Mouse (Mus musculus) megakaryocyte, embryonic 14.5 days (primary cell): ENCODE results near the gene Thumpd2.

Experiments used
- FLI1 ChIP-seq: IDR thresholded peaks from 2 replicates; pipeline ENCODE4 v1.6.1; 2012; ENCODE audit warnings: low read length, inconsistent platforms, mixed read lengths
- GATA1 ChIP-seq: IDR thresholded peaks from 3 replicates; pipeline ENCODE4 v1.6.1; 2012; ENCODE audit warnings: mixed read lengths, low read length, inconsistent platforms, borderline replicate concordance

- TF ChIP-seq GATA1 (no peak), FLI1 (no peak)
Observed at GRCm38 (mm10) chr17:81038707-81039408, 26.0 kb downstream of the Thumpd2 start.
